Mouse (Mus musculus) spleen, adult 18-20 months (tissue): ENCODE data around the gene Arl4c.
A peak's percentile ranks its signal among the peaks of the same experiment; 100 is the strongest.
"Not testable (repeated sequence)": the region's sequence is repeated elsewhere in the genome, so short reads cannot be mapped to it uniquely, and the experiment has no call there.

ENCODE experiments used
- DNase-seq, 2 experiments: peaks; one replicate each; pipeline ENCODE4 v3.0.0; 2022; ENCODE audit warnings: mixed read lengths in 2 of 2

Arl4c gene

GRCm38 (mm10) chr1:88654521-88655472 is 47.2 kb downstream of the Arl4c start:
- peak; percentile 48 to 53 for DNase-seq

- DNase-seq, result no peak
Observed at GRCm38 (mm10) chr1:88653614-88654520, 48.2 kb downstream of the Arl4c start.

- no peak for DNase-seq
Observed at GRCm38 (mm10) chr1:88652682-88653081, 49.3 kb downstream of the Arl4c start.

- DNase-seq, result no peak
Observed at GRCm38 (mm10) chr1:88651668-88652067, 50.4 kb downstream of the Arl4c start.

GRCm38 (mm10) chr1:88648742-88649141 is 53.3 kb downstream of the Arl4c start:
- no peak for DNase-seq

GRCm38 (mm10) chr1:88645599-88646119 is 56.4 kb downstream of the Arl4c start:
- DNase-seq, result no peak

GRCm38 (mm10) chr1:88644417-88644816 is 57.6 kb downstream of the Arl4c start:
- DNase-seq, result no peak

- DNase-seq, result no peak
Observed at GRCm38 (mm10) chr1:88643181-88643823, 58.7 kb downstream of the Arl4c start.

- no peak for DNase-seq
Observed at GRCm38 (mm10) chr1:88642735-88643134, 59.3 kb downstream of the Arl4c start.

- DNase-seq, result no peak
Observed at GRCm38 (mm10) chr1:88641678-88642215, 60.3 kb downstream of the Arl4c start.

- no peak for DNase-seq
Observed at GRCm38 (mm10) chr1:88641194-88641593, 60.8 kb downstream of the Arl4c start.

- DNase-seq, result no peak
Observed at GRCm38 (mm10) chr1:88639432-88640281, 62.4 kb downstream of the Arl4c start.

GRCm38 (mm10) chr1:88638622-88639021 is 63.4 kb downstream of the Arl4c start:
- no peak for DNase-seq

- DNase-seq, result not testable (repeated sequence)
Observed at GRCm38 (mm10) chr1:88636579-88637161, 65.4 kb downstream of the Arl4c start.

- no peak for DNase-seq
Observed at GRCm38 (mm10) chr1:88635659-88636058, 66.4 kb downstream of the Arl4c start.

- DNase-seq, result no peak
Observed at GRCm38 (mm10) chr1:88632851-88633250, 69.2 kb downstream of the Arl4c start.

- no peak for DNase-seq
Observed at GRCm38 (mm10) chr1:88629966-88630488, 72.0 kb downstream of the Arl4c start.

GRCm38 (mm10) chr1:88625190-88625589 is 76.8 kb downstream of the Arl4c start:
- no peak for DNase-seq

- DNase-seq, result no peak
Observed at GRCm38 (mm10) chr1:88624376-88624775, 77.6 kb downstream of the Arl4c start.

- no peak for DNase-seq
Observed at GRCm38 (mm10) chr1:88623541-88624115, 78.4 kb downstream of the Arl4c start.
